ENCODE assay signal across 7 mouse cellular contexts in genomic region chr3:152668239-152668638, GRCm38 (mm10). TPM values are rescaled to one million over a fixed set of nuclear protein-coding genes. Genes with fewer than 3 reads are reported as not detected.
DNase-seq lines count a peak whose midpoint lies in the region; ATAC-seq and TF ChIP-seq lines count a peak whose summit lies in the region.

TSS of gene Ak5 (minus strand) at chr3:152668360.

- peaks cover 20% of the 10 kb centered on the region for H3K27me3 ChIP-seq in lung, embryonic 15.5 days
- peaks cover 14% of the 10 kb centered on the region; the same call in 1 of the 2 replicates for H3K27me3 ChIP-seq in forebrain, embryonic 14.5 days (replicated peaks; ENCODE audit: control insufficient read depth, insufficient read depth, low read length)

- no peaks in the 10 kb centered on the region for H3K9me3 ChIP-seq in lung, embryonic 15.5 days
- H3K9me3 ChIP-seq in forebrain, embryonic 14.5 days (replicated peaks; ENCODE audit: control insufficient read depth, low read length), result no peaks in the 10 kb centered on the region

- no peak within 1 kb of the TSS for H3K27ac ChIP-seq in lung, embryonic 15.5 days
- H3K27ac ChIP-seq in forebrain, embryonic 14.5 days (ENCODE audit: low read depth, low read length), result no peak within 1 kb of the TSS
- 0 out of 2 replicates have a peak within 1 kb of the TSS, but pooled peaks have one; percentile 10 for H3K27ac ChIP-seq in olfactory bulb, adult 2 months (ENCODE audit: insufficient read depth, low read depth, low read length)

- 5% methylated on average over 1 of the region's 5 CpGs for WGBS in lung, embryonic 15.5 days
- WGBS in forebrain, embryonic 14.5 days, result 6% methylated on average over 5 of the region's 5 CpGs
- 1% methylated on average over 5 of the region's 5 CpGs for WGBS in olfactory bulb, adult 2 months

- peak within 1 kb of the TSS; percentile 97 for H3K4me2 ChIP-seq in lung, embryonic 15.5 days
- peak within 1 kb of the TSS; percentile 95 for H3K4me2 ChIP-seq in forebrain, embryonic 14.5 days (ENCODE audit: low read length)

- TF ChIP-seq POLR2A in olfactory bulb, adult 2 months (IDR thresholded peaks at IDR 0.05; ENCODE audit: insufficient read depth, low read depth, low read length), result no peak

- H3K9ac ChIP-seq in lung, embryonic 15.5 days, result peak within 1 kb of the TSS; percentile 32
- H3K9ac ChIP-seq in forebrain, embryonic 14.5 days (ENCODE audit: low read length), result peak within 1 kb of the TSS; percentile 63

- intact Hi-C loops in left cerebral cortex, postnatal 36 days (cut with DNase I), result loop anchor here (5.0 kb wide), 3 partner anchors 69 to 271 kb away; partner anchors contain the start of gene Zzz3

- no peak for DNase-seq in lung, postnatal 14 days
- no peak for DNase-seq in forebrain, embryonic 14.5 days (ENCODE audit: low spot score)
- no peak for DNase-seq in left cerebral cortex, postnatal 36 days (ENCODE audit: low spot score in 2 of 2)
- no peak for DNase-seq in retina, postnatal 1 day
- no peak for DNase-seq in urinary bladder, adult 2 months (ENCODE audit: low spot score)

- no peak for TF ChIP-seq CTCF in olfactory bulb, adult 2 months (IDR thresholded peaks at IDR 0.05; ENCODE audit: insufficient read depth, low read depth, low read length)

- H3K36me3 ChIP-seq in lung, embryonic 15.5 days, result no peaks in the 10 kb centered on the region
- no peaks in the 10 kb centered on the region for H3K36me3 ChIP-seq in forebrain, embryonic 14.5 days (ENCODE audit: control insufficient read depth, insufficient read depth, low read length)

- ATAC-seq in lung, embryonic 15.5 days (ENCODE audit: borderline replicate concordance, extremely low read depth, low FRiP score, low TSS enrichment), result peak; percentile 43; the same call in 1 of the 2 replicates
- ATAC-seq in forebrain, embryonic 14.5 days, result peak; percentile 51

- H3K4me1 ChIP-seq in lung, embryonic 15.5 days, result peaks cover 8% of the 10 kb centered on the region; the same call in 1 of the 2 replicates
- H3K4me1 ChIP-seq in forebrain, embryonic 14.5 days (ENCODE audit: control insufficient read depth, insufficient read depth, low read length), result peaks cover 5% of the 10 kb centered on the region; the same call in 1 of the 2 replicates
- H3K4me1 ChIP-seq in olfactory bulb, adult 2 months (ENCODE audit: control insufficient read depth, insufficient read depth, low read length), result peaks cover 7% of the 10 kb centered on the region; the same call in 1 of the 2 replicates

- peak within 1 kb of the TSS; percentile 49 for H3K4me3 ChIP-seq in lung, embryonic 15.5 days
- peak within 1 kb of the TSS; percentile 47 for H3K4me3 ChIP-seq in forebrain, embryonic 14.5 days (ENCODE audit: low read depth, low read length)
- peak within 1 kb of the TSS; percentile 58 for H3K4me3 ChIP-seq in olfactory bulb, adult 2 months (ENCODE audit: insufficient read depth, low read depth, low read length)

RNA-seq across cellular contexts. Expression of gene Ak5, which starts in this region (rescaled TPM):
- polyA plus RNA-seq in lung, embryonic 15.5 days (2015; fragmentation: Nextera tagmentation; extraction: Ambion mirVana), result 2.6 TPM in 2 replicates
- 4.9 and 9.0 TPM in 2 replicates for polyA plus RNA-seq in forebrain, embryonic 14.5 days (2014; fragmentation: Nextera tagmentation; extraction: Ambion mirVana)
- total RNA-seq in left cerebral cortex, postnatal 36 days (2021), result 100 to 1,000 TPM; 142 to 149 TPM
- polyA plus RNA-seq in olfactory bulb, adult 2 months (2012; ENCODE audit: insufficient read depth, insufficient read length, low replicate concordance, missing spikeins), result not detected in 2 replicates
- polyA plus RNA-seq in urinary bladder, adult 2 months (2012; rRNA removed), result 0.92 and 1.5 TPM in 2 replicates
